31 mouse cellular contexts compared by ENCODE assay signal in genomic region chr14:48679590-48679989, GRCm38 (mm10). TPM values are rescaled to one million over a fixed set of nuclear protein-coding genes. Genes with fewer than 3 reads are reported as not detected.
"Had no signal": no experiment of that assay in that cellular context is flagged by ENCODE, and none has a peak within 500 bp of the region (broad histone marks: within the 10 kb centered on the region; RNA-seq: fewer than 3 reads in every experiment).

No protein-coding gene starts in this region.

- H3K36me3 ChIP-seq: heart, embryonic 12.5 days; hindbrain, embryonic 10.5 days; hindbrain, embryonic 13.5 days; hindbrain, embryonic 15.5 days; kidney, embryonic 15.5 days; limb, embryonic 13.5 days; limb, embryonic 15.5 days; liver, embryonic 13.5 days; liver, embryonic 15.5 days had no signal

- H3K4me3 ChIP-seq: gastrocnemius, adult 2 months; heart, adult 2 months; heart, embryonic 12.5 days; hindbrain, embryonic 10.5 days; hindbrain, embryonic 13.5 days; hindbrain, embryonic 15.5 days; kidney, embryonic 15.5 days; limb, embryonic 13.5 days; limb, embryonic 15.5 days; liver, embryonic 13.5 days; liver, embryonic 15.5 days had no signal

- DNase-seq: gastrocnemius, adult 2 months; gastrocnemius, postnatal 10 days; gastrocnemius, postnatal 25 days; heart, adult 2 months; heart, postnatal 10 days; heart, postnatal 4 days; kidney, adult 11 months; kidney, adult 2 months; kidney, adult 9 months; kidney, postnatal 14 days; kidney, postnatal 36 days; layer of hippocampus, adult 9-11 months; layer of hippocampus, postnatal 36 days; left cerebral cortex, postnatal 4 days; liver, embryonic 13.5 days had no signal

- H3K4me2 ChIP-seq: heart, embryonic 12.5 days; hindbrain, embryonic 13.5 days; hindbrain, embryonic 15.5 days; kidney, embryonic 15.5 days; limb, embryonic 13.5 days; limb, embryonic 15.5 days; liver, embryonic 11.5 days; liver, embryonic 13.5 days; liver, embryonic 15.5 days had no signal

RNA-seq across cellular contexts. Expression of gene Otx2, which starts 6.0 kb away (rescaled TPM):
- polyA plus RNA-seq: heart, adult 2 months; heart, embryonic 14.5 days; heart, embryonic 16.5 days; intestine, embryonic 14.5 days; intestine, embryonic 16.5 days; kidney, adult 2 months; kidney, embryonic 15.5 days; kidney, postnatal 0 days; large intestine, adult 2 months; limb, embryonic 11.5 days; limb, embryonic 13.5 days; limb, embryonic 15.5 days; liver, embryonic 11.5 days; liver, embryonic 13.5 days; liver, embryonic 15.5 days had no signal
